Mouse (Mus musculus): Measurements from ENCODE around the gene Ccna2.

The Ccna2 gene

GRCm38 (mm10) chr3:36533201-36533672 lies 38.7 kb downstream of the Ccna2 start:
- DNase-seq (ENCODE audit: low spot score), result no peak

DNA sequence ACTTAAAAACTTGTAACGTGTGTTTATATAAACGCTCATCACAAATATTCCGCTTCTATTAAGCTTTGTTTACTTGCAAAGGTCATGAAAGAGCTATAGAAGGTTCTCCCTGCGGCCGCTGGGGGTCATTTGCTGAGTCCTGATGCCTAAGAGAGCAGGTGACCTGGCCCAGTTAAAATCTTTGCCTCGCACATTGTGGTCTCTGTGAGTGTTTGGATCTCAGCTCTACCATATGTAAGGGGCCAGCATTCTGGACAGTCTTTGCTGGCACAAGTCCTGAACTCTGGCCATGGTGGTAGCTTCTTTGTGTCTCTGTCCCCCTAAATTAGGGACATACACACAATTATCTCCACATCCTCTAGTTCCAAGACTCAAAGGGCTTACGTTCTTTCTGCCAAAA lies 39.2 kb downstream of the Ccna2 start:
- no peak for DNase-seq (ENCODE audit: low spot score)

- no peak for DNase-seq (ENCODE audit: low spot score)
Measured at GRCm38 (mm10) chr3:36531979-36532542, 39.9 kb downstream of the Ccna2 start.

- no peak for DNase-seq (ENCODE audit: low spot score)
Measured at GRCm38 (mm10) chr3:36531242-36531641, 40.7 kb downstream of the Ccna2 start.

GRCm38 (mm10) chr3:36530781-36531180 lies 41.2 kb downstream of the Ccna2 start:
- no peak for DNase-seq (ENCODE audit: low spot score)

- DNase-seq (ENCODE audit: low spot score), result no peak
Measured at GRCm38 (mm10) chr3:36530345-36530744, 41.6 kb downstream of the Ccna2 start.

DNA sequence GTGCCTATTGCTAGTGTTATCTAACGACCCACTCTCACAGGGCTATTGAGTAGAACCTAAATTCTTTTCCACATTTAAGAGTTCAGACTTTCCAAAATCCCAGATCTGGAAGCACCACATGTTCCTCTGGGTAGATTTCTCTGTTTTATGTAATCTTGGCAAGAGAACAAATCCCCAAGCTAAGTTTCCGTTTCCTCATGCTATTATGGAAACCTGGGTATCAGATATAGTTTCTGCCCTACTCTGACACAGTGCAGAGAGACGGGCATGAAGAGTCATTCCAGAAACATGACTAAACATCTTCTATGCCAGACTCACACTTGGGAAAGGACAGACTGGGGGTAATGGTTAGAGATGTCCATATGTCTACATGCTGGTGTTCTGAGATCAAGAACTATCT lies 47.5 kb downstream of the Ccna2 start:
- no peak for DNase-seq (ENCODE audit: low spot score)

GRCm38 (mm10) chr3:36522137-36522536 lies 49.8 kb downstream of the Ccna2 start:
- DNase-seq (ENCODE audit: low spot score), result no peak

DNA sequence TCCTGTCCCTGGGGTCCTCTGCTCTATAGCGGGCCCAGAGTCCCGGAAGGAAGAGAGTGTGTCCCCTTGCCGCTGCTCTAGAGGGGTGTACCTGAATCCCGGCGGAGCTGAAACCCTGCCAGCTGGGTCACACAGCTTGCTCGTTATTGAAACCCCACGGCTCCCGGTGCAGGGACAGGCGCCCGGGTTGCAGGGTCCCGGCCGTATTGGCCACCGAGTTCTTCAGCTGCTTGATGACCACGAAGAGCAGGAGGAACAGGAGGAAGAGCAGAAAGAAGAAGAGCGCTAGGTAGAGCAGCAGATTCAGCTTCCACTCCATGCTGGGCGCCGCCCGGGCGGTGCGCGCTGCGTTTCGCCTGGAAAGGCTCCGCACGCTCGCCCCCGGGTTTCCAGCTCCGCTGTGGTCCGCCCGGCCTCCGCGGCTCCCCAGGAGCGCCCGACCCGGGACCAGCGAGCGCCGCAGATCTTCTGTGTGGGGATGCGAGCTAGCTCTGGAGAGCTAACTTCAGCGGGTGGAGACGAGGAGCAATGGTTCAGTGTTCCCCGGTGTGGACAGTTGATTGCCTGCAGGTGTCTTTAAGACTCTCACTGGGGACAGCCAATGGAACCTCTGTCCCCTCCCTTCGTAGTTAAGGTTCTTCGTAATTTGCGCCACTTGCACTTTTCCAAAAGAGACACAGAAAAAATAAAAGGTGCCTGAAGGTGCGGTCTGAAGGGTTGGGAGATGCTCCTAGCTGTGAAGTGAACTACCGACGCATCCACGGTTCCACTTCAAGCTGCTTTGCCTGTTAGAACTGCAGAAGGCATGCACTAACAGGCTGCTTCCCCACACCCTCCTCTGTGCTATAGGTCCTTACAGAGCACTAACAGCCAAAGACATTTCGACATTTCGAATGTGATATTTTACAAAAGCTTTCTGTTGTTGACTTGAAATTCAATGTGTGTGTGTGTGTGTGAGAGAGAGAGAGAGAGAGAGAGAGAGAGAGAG lies 50.6 kb downstream of the Ccna2 start, which contains the start of gene Gm11549:
TSS of gene Gm11549 (minus strand) at position 741 of the 988 bp plus-strand sequence.
- DNase-seq (ENCODE audit: low spot score), result no peak

- DNase-seq (ENCODE audit: low spot score), result no peak
Measured at GRCm38 (mm10) chr3:36516196-36516595, 55.8 kb downstream of the Ccna2 start.

Measured in T-cell, adult 2 months (primary cell).